In genomic region chr3:146589523-146589922, GRCm38 (mm10) we compare ENCODE assay signal across 27 mouse cellular contexts. TPM values are rescaled to one million over a fixed set of nuclear protein-coding genes. Genes with fewer than 3 reads are reported as not detected.
DNase-seq lines count a peak whose midpoint lies in the region; ATAC-seq lines count a peak whose summit lies in the region.
"Had no signal": no experiment of that assay in that cellular context is flagged by ENCODE, and none has a peak within 500 bp of the region (broad histone marks: within the 10 kb centered on the region; RNA-seq: fewer than 3 reads in every experiment).

No protein-coding gene starts in this region.

- 91% methylated on average over 6 of the region's 6 CpGs for WGBS in forebrain, embryonic 11.5 days
- 88% methylated on average over 6 of the region's 6 CpGs for WGBS in forebrain, embryonic 15.5 days
- whole genome bisulfite sequencing in limb, embryonic 11.5 days = 65% methylated on average over 6 of the region's 6 CpGs
- 71% methylated on average over 6 of the region's 6 CpGs for WGBS in limb, embryonic 10.5 days
- 86% methylated on average over 6 of the region's 6 CpGs for WGBS in midbrain, embryonic 16.5 days
- WGBS in midbrain, embryonic 13.5 days = 90% methylated on average over 6 of the region's 6 CpGs
- WGBS in neural tube, embryonic 14.5 days = 80% methylated on average over 6 of the region's 6 CpGs

- ATAC-seq in forebrain, embryonic 11.5 days (replicated peaks; ENCODE audit: low FRiP score) = no peak
- no peak for ATAC-seq in forebrain, embryonic 15.5 days (replicated peaks)
- no peak for ATAC-seq in limb, embryonic 11.5 days (ENCODE audit: insufficient number of reproducible peaks, low FRiP score, low TSS enrichment, low read depth)
- ATAC-seq in midbrain, embryonic 16.5 days = no peak
- no peak for ATAC-seq in midbrain, embryonic 13.5 days
- peak; percentile 38; the same call in 1 of the 2 replicates for ATAC-seq in neural tube, embryonic 14.5 days (ENCODE audit: low read depth)
- ATAC-seq: CD4-positive, CD25-positive, alpha-beta regulatory T cell, adult 4 months; intestine, embryonic 15.5 days; lung, postnatal 0 days had no signal

- DNase-seq in forebrain, embryonic 11.5 days (ENCODE audit: low spot score) = peak; percentile 5
- DNase-seq in limb, embryonic 11.5 days (ENCODE audit: low spot score) = peak; percentile 22
- no peak for DNase-seq in limb, embryonic 10.5 days (ENCODE audit: low spot score)
- DNase-seq in retina, postnatal 1 day = no peak
- DNase-seq: adrenal gland, postnatal 25 days; cerebellum, adult 9-10 months; gastrocnemius, adult 2 months; heart, postnatal 4 days; kidney, adult 9 months; kidney, postnatal 14 days; right cerebral cortex, postnatal 25 days; spleen, adult 18-20 months had no signal

- H3K27me3 ChIP-seq in forebrain, embryonic 11.5 days (ENCODE audit: control insufficient read depth, insufficient read depth, low read length) = no peaks in the 10 kb centered on the region
- H3K27me3 ChIP-seq in forebrain, embryonic 15.5 days = no peaks in the 10 kb centered on the region
- no peaks in the 10 kb centered on the region for H3K27me3 ChIP-seq in limb, embryonic 11.5 days (ENCODE audit: control insufficient read depth, insufficient read depth, low read length)
- no peaks in the 10 kb centered on the region for H3K27me3 ChIP-seq in limb, embryonic 10.5 days (ENCODE audit: low read depth, poor library complexity, severe bottlenecking)
- H3K27me3 ChIP-seq in midbrain, embryonic 16.5 days (ENCODE audit: control insufficient read depth, insufficient read depth, low read depth, low read length) = no peaks in the 10 kb centered on the region
- no peaks in the 10 kb centered on the region for H3K27me3 ChIP-seq in midbrain, embryonic 13.5 days
- H3K27me3 ChIP-seq in neural tube, embryonic 14.5 days (ENCODE audit: control insufficient read depth, insufficient read depth, low read length) = no peaks in the 10 kb centered on the region
- H3K27me3 ChIP-seq: embryonic facial prominence, embryonic 12.5 days; forebrain, embryonic 12.5 days; heart, embryonic 15.5 days; intestine, embryonic 15.5 days had no signal

- H3K4me3 ChIP-seq in forebrain, embryonic 11.5 days (ENCODE audit: low read depth, low read length) = no peak overlapping the region
- no peak overlapping the region for H3K4me3 ChIP-seq in forebrain, embryonic 15.5 days
- H3K4me3 ChIP-seq in limb, embryonic 11.5 days (ENCODE audit: low read depth, low read length) = no peak overlapping the region
- no peak overlapping the region for H3K4me3 ChIP-seq in limb, embryonic 10.5 days
- H3K4me3 ChIP-seq in midbrain, embryonic 16.5 days (ENCODE audit: low read depth, low read length) = no peak overlapping the region
- no peak overlapping the region for H3K4me3 ChIP-seq in midbrain, embryonic 13.5 days (replicated peaks)
- H3K4me3 ChIP-seq in neural tube, embryonic 14.5 days (ENCODE audit: low read depth, low read length) = no peak overlapping the region
- H3K4me3 ChIP-seq: embryonic facial prominence, embryonic 12.5 days; forebrain, embryonic 12.5 days; gastrocnemius, adult 2 months; heart, embryonic 15.5 days; intestine, embryonic 15.5 days; layer of hippocampus, adult 2 months; myocyte had no signal

- no peaks in the 10 kb centered on the region for H3K9me3 ChIP-seq in forebrain, embryonic 11.5 days (ENCODE audit: control insufficient read depth, low read length)
- H3K9me3 ChIP-seq in forebrain, embryonic 15.5 days = no peaks in the 10 kb centered on the region
- no peaks in the 10 kb centered on the region for H3K9me3 ChIP-seq in limb, embryonic 11.5 days (ENCODE audit: control insufficient read depth, low read length)
- no peaks in the 10 kb centered on the region for H3K9me3 ChIP-seq in limb, embryonic 10.5 days (replicated peaks)
- H3K9me3 ChIP-seq in midbrain, embryonic 16.5 days (replicated peaks; ENCODE audit: control insufficient read depth, low read length, poor library complexity, severe bottlenecking) = no peaks in the 10 kb centered on the region
- H3K9me3 ChIP-seq in midbrain, embryonic 13.5 days = no peaks in the 10 kb centered on the region
- H3K9me3 ChIP-seq in neural tube, embryonic 14.5 days (ENCODE audit: control insufficient read depth, low read length) = no peaks in the 10 kb centered on the region
- H3K9me3 ChIP-seq: embryonic facial prominence, embryonic 12.5 days; forebrain, embryonic 12.5 days; heart, embryonic 15.5 days; intestine, embryonic 15.5 days had no signal

- no peak overlapping the region for H3K27ac ChIP-seq in forebrain, embryonic 11.5 days (ENCODE audit: low read depth, low read length)
- H3K27ac ChIP-seq in forebrain, embryonic 15.5 days (replicated peaks) = no peak overlapping the region
- H3K27ac ChIP-seq in limb, embryonic 11.5 days (replicated peaks; ENCODE audit: low read depth, low read length) = no peak overlapping the region
- no peak overlapping the region for H3K27ac ChIP-seq in limb, embryonic 10.5 days
- peak overlapping the region; percentile 31 for H3K27ac ChIP-seq in midbrain, embryonic 16.5 days (ENCODE audit: low read length)
- no peak overlapping the region for H3K27ac ChIP-seq in midbrain, embryonic 13.5 days
- peak overlapping the region; percentile 50; the same call in 1 of the 2 replicates for H3K27ac ChIP-seq in neural tube, embryonic 14.5 days (ENCODE audit: low read depth, low read length)
- H3K27ac ChIP-seq: embryonic facial prominence, embryonic 12.5 days; forebrain, embryonic 12.5 days; gastrocnemius, adult 2 months; heart, embryonic 15.5 days; intestine, embryonic 15.5 days; layer of hippocampus, adult 2 months; macrophage had no signal

- no peak overlapping the region for H3K4me2 ChIP-seq in forebrain, embryonic 11.5 days (ENCODE audit: low read depth, low read length, severe bottlenecking)
- no peak overlapping the region for H3K4me2 ChIP-seq in forebrain, embryonic 15.5 days (replicated peaks)
- H3K4me2 ChIP-seq in limb, embryonic 11.5 days (ENCODE audit: low read depth, severe bottlenecking) = no peak overlapping the region
- H3K4me2 ChIP-seq in midbrain, embryonic 16.5 days (ENCODE audit: low read length) = no peak overlapping the region
- no peak overlapping the region for H3K4me2 ChIP-seq in midbrain, embryonic 13.5 days (replicated peaks)
- H3K4me2 ChIP-seq in neural tube, embryonic 14.5 days (ENCODE audit: low read depth, low read length) = no peak overlapping the region
- H3K4me2 ChIP-seq: embryonic facial prominence, embryonic 12.5 days; forebrain, embryonic 12.5 days; heart, embryonic 15.5 days; intestine, embryonic 15.5 days had no signal

- H3K4me1 ChIP-seq in forebrain, embryonic 11.5 days (replicated peaks; ENCODE audit: control insufficient read depth, insufficient read depth, low read length) = no peaks in the 10 kb centered on the region
- no peaks in the 10 kb centered on the region for H3K4me1 ChIP-seq in forebrain, embryonic 15.5 days
- H3K4me1 ChIP-seq in limb, embryonic 11.5 days (ENCODE audit: control insufficient read depth, insufficient read depth, low read length) = no peaks in the 10 kb centered on the region
- H3K4me1 ChIP-seq in limb, embryonic 10.5 days = peaks cover 9% of the 10 kb centered on the region; the same call in 1 of the 2 replicates
- H3K4me1 ChIP-seq in midbrain, embryonic 16.5 days (ENCODE audit: control insufficient read depth, insufficient read depth, low read length) = no peaks in the 10 kb centered on the region
- H3K4me1 ChIP-seq in midbrain, embryonic 13.5 days (replicated peaks) = no peaks in the 10 kb centered on the region
- H3K4me1 ChIP-seq in neural tube, embryonic 14.5 days (ENCODE audit: control insufficient read depth, insufficient read depth, low read length) = no peaks in the 10 kb centered on the region
- H3K4me1 ChIP-seq: embryonic facial prominence, embryonic 12.5 days; forebrain, embryonic 12.5 days; heart, embryonic 15.5 days; intestine, embryonic 15.5 days had no signal

- no peaks in the 10 kb centered on the region for H3K36me3 ChIP-seq in forebrain, embryonic 11.5 days (ENCODE audit: control insufficient read depth, insufficient read depth, low read length)
- no peaks in the 10 kb centered on the region for H3K36me3 ChIP-seq in forebrain, embryonic 15.5 days
- H3K36me3 ChIP-seq in limb, embryonic 11.5 days (ENCODE audit: control insufficient read depth, insufficient read depth, low read length) = no peaks in the 10 kb centered on the region
- no peaks in the 10 kb centered on the region for H3K36me3 ChIP-seq in limb, embryonic 10.5 days
- no peaks in the 10 kb centered on the region for H3K36me3 ChIP-seq in midbrain, embryonic 16.5 days (ENCODE audit: control insufficient read depth, insufficient read depth, low read length)
- H3K36me3 ChIP-seq in midbrain, embryonic 13.5 days = no peaks in the 10 kb centered on the region
- H3K36me3 ChIP-seq in neural tube, embryonic 14.5 days (ENCODE audit: control insufficient read depth, insufficient read depth, low read length) = no peaks in the 10 kb centered on the region
- H3K36me3 ChIP-seq: embryonic facial prominence, embryonic 12.5 days; forebrain, embryonic 12.5 days; heart, embryonic 15.5 days; intestine, embryonic 15.5 days had no signal

- H3K9ac ChIP-seq in forebrain, embryonic 11.5 days (ENCODE audit: low read length) = no peak overlapping the region
- no peak overlapping the region for H3K9ac ChIP-seq in forebrain, embryonic 15.5 days (replicated peaks)
- no peak overlapping the region for H3K9ac ChIP-seq in limb, embryonic 11.5 days (ENCODE audit: low read length)
- no peak overlapping the region for H3K9ac ChIP-seq in midbrain, embryonic 16.5 days (ENCODE audit: low read depth, low read length)
- H3K9ac ChIP-seq in midbrain, embryonic 13.5 days (replicated peaks) = no peak overlapping the region
- H3K9ac ChIP-seq in neural tube, embryonic 14.5 days (replicated peaks; ENCODE audit: low read depth, low read length) = no peak overlapping the region
- H3K9ac ChIP-seq: embryonic facial prominence, embryonic 12.5 days; forebrain, embryonic 12.5 days; heart, embryonic 15.5 days; intestine, embryonic 15.5 days had no signal

RNA-seq across cellular contexts. Expression of gene Uox, which starts 19.3 kb away (rescaled TPM):
- polyA plus RNA-seq in forebrain, embryonic 11.5 days (2014; fragmentation: Nextera tagmentation; extraction: Ambion mirVana) = not detected in 2 replicates
- polyA plus RNA-seq in forebrain, embryonic 15.5 days (2015; fragmentation: Nextera tagmentation; extraction: Ambion mirVana) = not detected in 2 replicates
- polyA plus RNA-seq in limb, embryonic 11.5 days (2014; fragmentation: Nextera tagmentation; extraction: Ambion mirVana) = not detected in 2 replicates
- polyA plus RNA-seq in limb, embryonic 10.5 days (2016; fragmentation: Nextera tagmentation; extraction: Ambion mirVana) = not detected in 2 replicates
- polyA plus RNA-seq in midbrain, embryonic 16.5 days (2015; fragmentation: Nextera tagmentation; extraction: Ambion mirVana) = 0.09 TPM in 1 of 2 replicates, not detected in the other
- polyA plus RNA-seq in midbrain, embryonic 13.5 days (2015; fragmentation: Nextera tagmentation; extraction: Ambion mirVana) = not detected in 2 replicates
- not detected in 2 replicates for polyA plus RNA-seq in neural tube, embryonic 14.5 days (2014; fragmentation: Nextera tagmentation; extraction: Ambion mirVana)
- polyA plus RNA-seq: brain, embryonic 14.5 days; CD4-positive, CD25-positive, alpha-beta regulatory T cell, adult 4 months; embryonic facial prominence, embryonic 12.5 days; forebrain, embryonic 12.5 days; heart, embryonic 15.5 days; macrophage; myocyte had no signal

RNA-seq across cellular contexts. Expression of gene Dnase2b, which starts 25.9 kb away (rescaled TPM):
- polyA plus RNA-seq in forebrain, embryonic 11.5 days (2014; fragmentation: Nextera tagmentation; extraction: Ambion mirVana) = not detected in 2 replicates
- polyA plus RNA-seq in forebrain, embryonic 15.5 days (2015; fragmentation: Nextera tagmentation; extraction: Ambion mirVana) = not detected in 2 replicates
- polyA plus RNA-seq in limb, embryonic 11.5 days (2014; fragmentation: Nextera tagmentation; extraction: Ambion mirVana) = not detected in 2 replicates
- 0.05 TPM in 1 of 2 replicates, not detected in the other for polyA plus RNA-seq in limb, embryonic 10.5 days (2016; fragmentation: Nextera tagmentation; extraction: Ambion mirVana)
- not detected in 2 replicates for polyA plus RNA-seq in midbrain, embryonic 16.5 days (2015; fragmentation: Nextera tagmentation; extraction: Ambion mirVana)
- polyA plus RNA-seq in midbrain, embryonic 13.5 days (2015; fragmentation: Nextera tagmentation; extraction: Ambion mirVana) = not detected in 2 replicates
- not detected in 2 replicates for polyA plus RNA-seq in neural tube, embryonic 14.5 days (2014; fragmentation: Nextera tagmentation; extraction: Ambion mirVana)
- polyA plus RNA-seq: brain, embryonic 14.5 days; CD4-positive, CD25-positive, alpha-beta regulatory T cell, adult 4 months; embryonic facial prominence, embryonic 12.5 days; forebrain, embryonic 12.5 days; frontal cortex, adult 2 months; heart, embryonic 15.5 days; macrophage; myocyte had no signal

Comparison
In these comparisons a context has a peak if more than half of its experiments do, and no peak if none do; other contexts are left out.
1. DNase-seq: peak in forebrain, embryonic 11.5 days (single experiment) and limb, embryonic 11.5 days (single experiment); none in limb, embryonic 10.5 days (single experiment) and retina, postnatal 1 day (single experiment).
2. H3K27ac ChIP-seq: peak in midbrain, embryonic 16.5 days (single experiment) and neural tube, embryonic 14.5 days (single experiment); none in forebrain, embryonic 11.5 days (single experiment), forebrain, embryonic 15.5 days (single experiment), limb, embryonic 11.5 days (single experiment), limb, embryonic 10.5 days (single experiment) and midbrain, embryonic 13.5 days (single experiment).